Mouse (Mus musculus) naive thymus-derived CD4-positive, alpha-beta T cell, adult 2 months (primary cell): ENCODE results near the gene Gaa.

Source experiments
- DNase-seq: peaks from one replicate; pipeline ENCODE4 v3.0.0-alpha.2; 2011; ENCODE audit warnings: low read depth

Gene Gaa

GRCm38 (mm10) chr11:119304904-119305712 lies 37.4 kb downstream of the Gaa start:
- DNase-seq = peak; percentile 78

- DNase-seq = no peak
Observed at GRCm38 (mm10) chr11:119306762-119307657, 39.3 kb downstream of the Gaa start.

DNA sequence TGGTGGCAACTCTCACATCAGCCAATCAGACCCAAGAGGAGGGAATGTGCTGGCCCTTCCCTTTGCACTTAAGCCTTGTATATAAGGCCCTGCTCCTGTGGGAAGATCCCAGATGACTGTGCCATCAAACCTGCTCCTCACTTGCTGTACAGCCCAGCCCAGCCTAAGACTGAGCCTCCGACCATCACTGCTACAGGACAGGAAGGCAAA lies 39.9 kb downstream of the Gaa start, which contains the start of gene Card14:
Card14 (plus strand) TSS at position 111 of the 210 bp plus-strand sequence.
- DNase-seq = no peak

GRCm38 (mm10) chr11:119307916-119308315 lies 40.2 kb downstream of the Gaa start:
- no peak for DNase-seq

DNA sequence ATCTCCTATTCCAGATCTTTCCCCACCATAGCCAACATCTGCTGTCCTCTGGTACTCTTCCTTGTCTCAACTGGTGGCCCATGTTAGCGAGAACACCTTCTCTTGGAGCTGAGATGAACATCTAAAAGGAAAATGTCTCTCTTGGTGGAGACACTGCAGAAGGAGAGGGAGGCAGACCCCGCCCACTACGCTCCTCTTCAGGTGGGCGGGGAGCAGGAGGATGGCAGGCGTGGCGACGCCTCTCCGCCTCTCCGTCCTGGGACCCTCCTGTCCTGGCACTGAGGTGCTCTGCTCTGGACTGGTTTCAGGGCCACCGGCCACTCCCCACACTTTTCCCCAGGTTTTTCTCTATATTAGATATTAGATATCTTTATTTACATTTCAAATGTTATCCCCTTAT lies 42.9 kb downstream of the Gaa start:
- no peak for DNase-seq

GRCm38 (mm10) chr11:119314252-119314936 lies 46.7 kb downstream of the Gaa start:
- DNase-seq = no peak

GRCm38 (mm10) chr11:119316720-119317119 lies 49.0 kb downstream of the Gaa start:
- no peak for DNase-seq

DNA sequence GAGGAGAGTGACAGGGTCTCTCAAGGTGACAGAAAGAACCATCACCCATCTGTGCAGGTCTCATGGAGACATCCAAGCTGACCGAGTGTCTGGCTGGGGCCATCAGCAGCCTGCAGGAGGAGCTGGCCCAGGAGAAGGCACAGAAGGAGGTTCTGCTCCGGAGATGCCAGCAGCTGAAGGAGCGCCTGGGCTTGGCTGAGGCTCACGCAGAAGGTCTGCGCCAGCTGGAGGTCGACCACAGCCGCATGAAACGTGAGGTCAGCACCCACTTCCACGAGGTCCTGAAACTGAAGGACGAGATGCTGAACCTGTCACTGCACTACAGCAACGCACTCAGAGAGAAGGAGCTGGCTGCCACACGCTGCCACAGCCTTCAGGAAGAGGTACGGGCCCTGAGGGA lies 54.8 kb downstream of the Gaa start:
- no peak for DNase-seq

- no peak for DNase-seq
Observed at GRCm38 (mm10) chr11:119325068-119325467, 57.4 kb downstream of the Gaa start.

DNA sequence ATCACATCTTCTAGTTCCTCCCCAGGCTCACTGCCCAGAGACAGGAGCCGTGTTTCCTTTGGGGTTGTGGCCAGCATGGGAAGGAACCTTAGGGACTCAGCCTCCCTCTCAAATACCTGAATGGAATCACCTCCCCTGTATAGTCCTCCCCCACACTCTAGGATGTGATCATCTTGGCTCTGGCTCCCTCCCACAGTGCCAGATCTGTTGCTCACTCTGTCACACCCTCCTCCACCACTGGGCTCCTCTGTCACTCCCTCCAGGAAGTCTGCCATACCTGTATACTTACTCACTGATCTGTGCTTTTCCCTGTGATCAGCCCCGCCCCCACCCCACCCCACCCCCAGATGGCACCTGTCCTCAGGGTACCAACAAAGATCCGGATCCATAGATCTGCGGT lies 62.9 kb downstream of the Gaa start:
- DNase-seq = no peak

DNA sequence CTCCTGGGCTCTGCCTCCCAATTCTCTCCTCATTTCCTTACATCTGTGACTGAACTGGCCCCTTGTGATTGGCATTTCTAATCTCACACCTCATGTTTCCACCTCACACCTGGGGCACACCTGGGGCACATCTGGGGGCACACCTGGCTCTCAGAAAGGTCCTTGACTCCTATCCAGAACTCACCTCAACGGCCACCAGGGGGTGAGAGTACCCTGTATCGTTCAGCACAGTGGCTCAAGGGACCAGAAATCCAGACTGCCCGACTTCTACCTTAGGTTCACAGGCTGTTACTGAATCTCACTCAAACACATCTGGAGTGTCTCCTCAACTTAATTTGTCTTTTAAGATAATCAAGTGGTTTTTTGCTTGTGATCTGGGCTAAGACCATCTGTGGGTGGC lies 64.3 kb downstream of the Gaa start:
- peak; percentile 28 for DNase-seq
